Mouse (Mus musculus): ENCODE measurements around the gene Mafk. TPM values are rescaled to one million over a fixed set of nuclear protein-coding genes. Genes with fewer than 3 reads are reported as not detected.

The Mafk gene
- 14.9 and 15.6 TPM in 2 replicates for polyA plus RNA-seq (2012; rRNA removed)

GRCm38 (mm10) chr5:139791227-139792158, at the start of gene Mafk:
Mafk (plus strand) TSS chr5:139791513.

GRCm38 (mm10) chr5:139775216-139775926, 15.9 kb upstream of the Mafk start, which contains the start of gene Ints1:
Ints1 (minus strand) TSS chr5:139775674.

GRCm38 (mm10) chr5:139819538-139820181, 28.3 kb downstream of the Mafk start, which contains the start of gene Tmem184a:
Tmem184a (minus strand) TSS chr5:139819917.

GRCm38 (mm10) chr5:139826357-139827055, 35.2 kb downstream of the Mafk start, which contains the start of the genes Gm26938 and Psmg3:
Gm26938 (minus strand) TSS chr5:139826407.
Psmg3 (minus strand) TSS chr5:139826885.

Other genes starting within 250 kb of the Mafk start
- 7.3 and 9.3 TPM in 2 replicates for gene Uncx, start 248.0 kb upstream of the Mafk start, polyA plus RNA-seq (2012; rRNA removed)
- 8.6 and 9.7 TPM in 2 replicates for gene Micall2, start 55.2 kb upstream of the Mafk start, polyA plus RNA-seq (2012; rRNA removed)
- gene Ints1, start 15.8 kb upstream of the Mafk start, polyA plus RNA-seq (2012; rRNA removed), result 45.7 and 51.4 TPM in 2 replicates
- 0.19 and 0.69 TPM in 2 replicates for gene Tmem184a, start 28.4 kb downstream of the Mafk start, polyA plus RNA-seq (2012; rRNA removed)
- gene Gm26938, start 34.9 kb downstream of the Mafk start, polyA plus RNA-seq (2012; rRNA removed), result 0.11 TPM in 1 of 2 replicates, not detected in the other
- 61.6 and 63.3 TPM in 2 replicates for gene Psmg3, start 35.4 kb downstream of the Mafk start, polyA plus RNA-seq (2012; rRNA removed)
- 18.2 and 25.3 TPM in 2 replicates for gene Elfn1, start 116.4 kb downstream of the Mafk start, polyA plus RNA-seq (2012; rRNA removed)